Mouse (Mus musculus) C2C12 (cell line): ENCODE measurements around the gene Arfgap2. TPM values are rescaled to one million over a fixed set of nuclear protein-coding genes. Genes with fewer than 3 reads are reported as not detected.

ENCODE experiments used
- H3K27me3 ChIP-seq: one replicate; pipeline ENCODE4 v1.6.1; 2011; ENCODE audit not compliant: control insufficient read depth, insufficient read depth, insufficient read length
- H3K36me3 ChIP-seq: one replicate; pipeline ENCODE4 v1.6.1; 2011; ENCODE audit not compliant: control insufficient read depth, insufficient read depth
- H3K4me3 ChIP-seq: one replicate; pipeline ENCODE4 v1.5.1; 2011; ENCODE audit warnings: mild to moderate bottlenecking, control low read depth; ENCODE audit not compliant: poor library complexity, insufficient read depth, severe bottlenecking
- H3K79me2 ChIP-seq: one replicate; pipeline ENCODE4 v1.6.1; 2011; ENCODE audit not compliant: control insufficient read depth, insufficient read depth
- H3K79me3 ChIP-seq: one replicate; pipeline ENCODE4 v1.6.1; 2011; ENCODE audit warnings: low read depth, control low read depth
- H3ac ChIP-seq: one replicate; pipeline ENCODE3; 2011; ENCODE audit warnings: low read depth; ENCODE audit not compliant: control insufficient read depth, insufficient read length
- CEBPB ChIP-seq: IDR thresholded peaks from one replicate; pipeline ENCODE4 v1.6.1; 2011; ENCODE audit warnings: low read depth, mild to moderate bottlenecking, control low read depth, moderate library complexity
- CTCF ChIP-seq: IDR thresholded peaks from one replicate; pipeline ENCODE4 v1.5.1; 2011; ENCODE audit not compliant: control insufficient read depth, insufficient read depth, insufficient read length
- FOSL1 ChIP-seq: IDR thresholded peaks from one replicate; pipeline ENCODE4 v1.8.0; 2011; ENCODE audit warnings: mild to moderate bottlenecking, low read length; ENCODE audit not compliant: poor library complexity, insufficient read depth, severe bottlenecking
- MAX ChIP-seq: IDR thresholded peaks from one replicate; pipeline ENCODE4 v1.6.1; 2011; ENCODE audit warnings: mild to moderate bottlenecking, control low read depth
- MYOD1 ChIP-seq: IDR thresholded peaks from one replicate; pipeline ENCODE4 v1.6.1; 2011; ENCODE audit warnings: low read depth; ENCODE audit not compliant: control insufficient read depth, insufficient read length
- MYOG ChIP-seq: IDR thresholded peaks from one replicate; pipeline ENCODE4 v1.6.1; 2011; ENCODE audit not compliant: control insufficient read depth, insufficient read length; ENCODE audit errors: extremely low read depth
- USF1 ChIP-seq: IDR thresholded peaks from one replicate; pipeline ENCODE4 v1.6.1; 2011; ENCODE audit warnings: low read depth, mild to moderate bottlenecking, control low read depth, moderate library complexity
- polyA plus RNA-seq: library from polyadenylated mRNA; unstranded; fragments of >200 nt; fragmentation: generic; extraction: Trizol; gene quantifications from one replicate; pipeline ENCODE4 v1.2.1, GENCODE M21; 2012; ENCODE audit warnings: missing spikeins

Arfgap2 gene
- polyA plus RNA-seq, 1 experiment, result 67.5 TPM

GRCm38 (mm10) chr2:91301836-91302235 is 37.1 kb downstream of the Arfgap2 start:
- TF ChIP-seq CTCF, result no peak
- no peak for TF ChIP-seq MYOD1
- no peak for TF ChIP-seq MYOG
- no peak for TF ChIP-seq USF1
- TF ChIP-seq CEBPB, result no peak
- TF ChIP-seq MAX, result no peak
- no peak for TF ChIP-seq FOSL1
- H3ac ChIP-seq, result no peak overlapping the region
- no peaks in the 10 kb centered on the region for H3K27me3 ChIP-seq
- H3K36me3 ChIP-seq, result no peaks in the 10 kb centered on the region
- no peaks in the 10 kb centered on the region for H3K79me2 ChIP-seq
- no peaks in the 10 kb centered on the region for H3K79me3 ChIP-seq
- no peak overlapping the region for H3K4me3 ChIP-seq

DNA sequence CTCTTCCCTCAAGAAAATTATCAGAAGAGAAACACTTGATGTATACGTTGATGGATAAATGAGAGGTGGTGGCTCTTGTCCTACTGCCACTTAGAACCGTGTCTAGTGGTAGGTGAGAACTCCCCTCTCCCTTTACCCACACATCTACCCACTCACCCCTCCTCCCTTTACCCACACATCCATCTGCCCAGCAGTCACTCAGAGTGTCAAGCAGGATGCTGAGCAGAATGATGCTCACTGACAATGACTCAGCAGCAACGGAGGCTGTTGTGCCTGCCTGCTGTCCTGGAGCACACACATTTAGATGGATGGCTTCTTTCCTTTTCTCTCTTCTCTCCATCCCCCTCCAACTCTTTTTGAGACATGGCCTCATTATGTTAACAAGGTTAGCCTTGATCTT is 38.1 kb downstream of the Arfgap2 start:
- Histone ChIP-seq H3K79me2 (no peaks in the 10 kb centered on the region), H3K4me3 (no peak overlapping the region), H3K27me3 (no peaks in the 10 kb centered on the region), H3K36me3 (no peaks in the 10 kb centered on the region), H3K79me3 (no peaks in the 10 kb centered on the region), H3ac (no peak overlapping the region)
- no peak for TF ChIP-seq MYOG
- TF ChIP-seq MYOD1, result peak; percentile 47

GRCm38 (mm10) chr2:91305926-91306325 is 41.2 kb downstream of the Arfgap2 start:
- H3K4me3 ChIP-seq, result no peak overlapping the region
- H3K79me3 ChIP-seq, result no peaks in the 10 kb centered on the region
- no peaks in the 10 kb centered on the region for H3K36me3 ChIP-seq
- no peaks in the 10 kb centered on the region for H3K27me3 ChIP-seq
- TF ChIP-seq CEBPB (no peak), MYOG (no peak), FOSL1 (no peak), MYOD1 (no peak), CTCF (no peak), MAX (no peak), USF1 (no peak)
- no peaks in the 10 kb centered on the region for H3K79me2 ChIP-seq
- no peak overlapping the region for H3ac ChIP-seq

- Histone ChIP-seq H3K36me3 (no peaks in the 10 kb centered on the region), H3K4me3 (no peak overlapping the region), H3K79me2 (no peaks in the 10 kb centered on the region), H3K27me3 (no peaks in the 10 kb centered on the region), H3ac (no peak overlapping the region), H3K79me3 (no peaks in the 10 kb centered on the region)
- TF ChIP-seq MYOG (no peak), USF1 (no peak), MAX (no peak), CEBPB (no peak), CTCF (no peak), FOSL1 (no peak), MYOD1 (no peak)
Measured at GRCm38 (mm10) chr2:91306589-91306988, 41.8 kb downstream of the Arfgap2 start.

DNA sequence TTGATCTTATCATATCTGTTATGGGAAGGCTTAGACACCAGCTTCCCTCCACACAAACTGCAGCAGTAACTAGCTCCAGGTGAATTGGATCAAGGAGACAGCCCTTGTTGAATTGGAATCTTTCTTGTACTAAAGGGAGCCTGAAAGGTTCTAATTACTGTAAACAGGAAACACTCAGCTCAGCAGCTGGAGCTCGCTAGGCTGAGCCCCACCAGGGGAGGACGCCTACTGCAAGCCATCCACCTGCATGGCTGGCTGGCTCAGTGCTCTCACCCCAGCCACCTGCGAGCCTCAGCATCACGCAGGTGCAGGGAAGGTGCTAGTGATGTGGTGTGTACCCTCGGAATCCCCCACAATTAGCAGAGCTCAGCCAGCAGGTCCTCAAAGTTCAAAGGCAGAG is 43.9 kb downstream of the Arfgap2 start:
- Histone ChIP-seq H3K79me2 (no peaks in the 10 kb centered on the region), H3K36me3 (no peaks in the 10 kb centered on the region), H3ac (no peak overlapping the region), H3K79me3 (no peaks in the 10 kb centered on the region), H3K27me3 (no peaks in the 10 kb centered on the region), H3K4me3 (no peak overlapping the region)
- TF ChIP-seq CEBPB (no peak), MYOD1 (no peak), CTCF (no peak), USF1 (no peak), FOSL1 (no peak), MAX (no peak), MYOG (no peak)

DNA sequence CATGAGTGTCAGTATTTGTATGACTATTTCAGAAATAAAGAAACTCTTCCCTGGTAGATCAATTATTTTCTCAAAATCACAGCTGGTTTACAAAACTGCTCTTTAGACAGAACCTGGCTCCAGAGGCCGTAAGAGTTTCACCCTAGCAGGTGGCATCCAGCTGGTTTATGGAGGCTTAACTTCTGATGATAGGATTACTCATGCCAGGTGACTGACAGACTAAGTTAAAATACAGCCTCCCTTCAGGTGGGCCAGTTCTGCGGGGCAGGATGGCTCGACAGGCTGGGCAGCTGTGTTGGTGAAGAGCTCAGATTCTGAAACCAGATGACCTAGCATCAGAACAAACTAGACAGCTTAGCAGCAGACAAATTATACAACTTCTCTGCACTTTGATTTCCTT is 44.8 kb downstream of the Arfgap2 start:
- H3K27me3 ChIP-seq, result no peaks in the 10 kb centered on the region

More for the DNA sequence above, 44.8 kb downstream of the Arfgap2 start:
- H3K79me2 ChIP-seq, result no peaks in the 10 kb centered on the region
- no peak overlapping the region for H3K4me3 ChIP-seq
- TF ChIP-seq FOSL1, result no peak
- TF ChIP-seq CEBPB, result no peak
- no peak for TF ChIP-seq MYOD1
- TF ChIP-seq MAX, result no peak
- no peak for TF ChIP-seq USF1
- no peak for TF ChIP-seq CTCF
- TF ChIP-seq MYOG, result no peak
- no peaks in the 10 kb centered on the region for H3K36me3 ChIP-seq
- no peaks in the 10 kb centered on the region for H3K79me3 ChIP-seq
- no peak overlapping the region for H3ac ChIP-seq
